Mouse (Mus musculus) ES-E14 (cell line): ENCODE results near the gene Pik3r2. TPM values are rescaled to one million over a fixed set of nuclear protein-coding genes. Genes with fewer than 3 reads are reported as not detected.
A peak's percentile ranks its signal among the peaks of the same experiment; 100 is the strongest.

Experiments used
- DNase-seq: peaks from one replicate; pipeline ENCODE4 v3.0.0-alpha.2; 2013; ENCODE audit warnings: low read depth, low spot score
- H3K27ac ChIP-seq: 2 replicates; pipeline ENCODE4 v1.5.1; 2012; ENCODE audit warnings: low read depth, mild to moderate bottlenecking, low read length, moderate library complexity, mixed read lengths; ENCODE audit not compliant: poor library complexity, insufficient read depth, severe bottlenecking
- H3K36me3 ChIP-seq: 2 replicates; pipeline ENCODE4 v1.6.1; 2012; ENCODE audit warnings: mild to moderate bottlenecking, low read length, moderate library complexity, mixed read lengths; ENCODE audit not compliant: control insufficient read depth, poor library complexity, insufficient read depth, severe bottlenecking
- H3K4me1 ChIP-seq, 2 experiments: fragments of 150-350 bp in 1 of 2; sonication (generic) in 1 of 2; 2 replicates each; pipeline ENCODE4 v1.6.1; 2012; ENCODE audit warnings: low read length in 2 of 2, mild to moderate bottlenecking in 1 of 2, mixed read lengths in 1 of 2; ENCODE audit not compliant: control insufficient read depth in 2 of 2, insufficient read depth in 2 of 2, poor library complexity in 1 of 2
- H3K4me3 ChIP-seq, 2 experiments: fragments of 150-350 bp in 1 of 2; sonication (generic) in 1 of 2; 2 replicates each; pipeline ENCODE4 v1.5.1; 2012; ENCODE audit warnings: low read length in 2 of 2, low read depth in 1 of 2, mild to moderate bottlenecking in 1 of 2, mixed read lengths in 1 of 2; ENCODE audit not compliant: insufficient read depth in 1 of 2, poor library complexity in 1 of 2, severe bottlenecking in 1 of 2
- H3K9ac ChIP-seq: 2 replicates; pipeline ENCODE4 v1.6.1; 2012; ENCODE audit warnings: low read depth, mild to moderate bottlenecking, low read length, mixed read lengths; ENCODE audit not compliant: poor library complexity, insufficient read depth, severe bottlenecking
- H3K9me3 ChIP-seq: fragments of 150-350 bp; sonication (generic); 2 replicates; pipeline ENCODE4 v1.6.1; 2012; ENCODE audit warnings: low read depth, mild to moderate bottlenecking, low read length; ENCODE audit not compliant: control insufficient read depth, insufficient read depth
- CHD2 ChIP-seq: IDR thresholded peaks from 2 replicates; pipeline ENCODE4 v1.6.1; 2014; ENCODE audit warnings: mild to moderate bottlenecking, low read depth, low read length, inconsistent platforms
- HCFC1 ChIP-seq: IDR thresholded peaks from 2 replicates; pipeline ENCODE4 v1.6.1; 2012; ENCODE audit warnings: low read length, inconsistent platforms, borderline replicate concordance; ENCODE audit not compliant: insufficient read depth
- MAFK ChIP-seq: IDR thresholded peaks from 2 replicates; pipeline ENCODE4 v1.6.1; 2014; ENCODE audit warnings: mild to moderate bottlenecking, low read depth, low read length, inconsistent platforms; ENCODE audit not compliant: insufficient read depth
- ZC3H11A ChIP-seq: IDR thresholded peaks from 2 replicates; pipeline ENCODE4 v1.6.1; 2012; ENCODE audit warnings: low read depth, mild to moderate bottlenecking, inconsistent platforms, low read length, borderline replicate concordance
- ZNF384 ChIP-seq: IDR thresholded peaks from 2 replicates; pipeline ENCODE4 v1.6.1; 2012; ENCODE audit warnings: low read depth, low read length, inconsistent platforms
- in situ Hi-C, 2 experiments: fragments of 600-800 bp; cut with MboI; formaldehyde crosslinking; loops; one replicate each; pipeline ENCODE4 v1.15.1; 2025; ENCODE audit warnings: low sequenced_read_pairs in 2 of 2, inconsistent platforms in 1 of 2; ENCODE audit not compliant: unreplicated experiment in 2 of 2
- total RNA-seq: library from RNA; depleted of rRNA; stranded (reverse); fragments of 300-350 nt; gene quantifications from 2 replicates; pipeline ENCODE4 v1.2.3, GENCODE M21; 2012; rRNA removed

The Pik3r2 gene
- total RNA-seq, 1 experiment, result 52.7 TPM

GRCm38 (mm10) chr8:70720739-70721138, 55.8 kb downstream of the Pik3r2 start:
- Histone ChIP-seq H3K4me1 (peaks cover 0 to 14% of the 10 kb centered on the region in 2 experiments; a peak in 1 of 4 replicates), H3K9ac (no peak overlapping the region), H3K9me3 (no peaks in the 10 kb centered on the region), H3K4me3 (no peak overlapping the region), H3K36me3 (no peaks in the 10 kb centered on the region), H3K27ac (no peak overlapping the region)
- in situ Hi-C loops, result no loop called here
- peak; percentile 73 for DNase-seq
- TF ChIP-seq CHD2 (no peak), HCFC1 (no peak), MAFK (peak; percentile 30; the same call in 1 of the 2 replicates), ZC3H11A (peak; percentile 93), ZNF384 (peak; percentile 99)

- H3K36me3 ChIP-seq, result no peaks in the 10 kb centered on the region
- in situ Hi-C loops, result loop anchor here (5.0 kb wide), 2 partner anchors 32 to 37 kb away; partner anchors contain the start of gene Rab3a (in 1 of the 2)
- no peak for TF ChIP-seq CHD2
- no peak for TF ChIP-seq MAFK
- TF ChIP-seq HCFC1, result no peak
These were observed 56.7 kb downstream of the Pik3r2 start for GRCm38 (mm10) chr8:70719796-70720270.

GRCm38 (mm10) chr8:70718297-70718696, 58.2 kb downstream of the Pik3r2 start, which contains the start of gene Gm3336:
TSS of gene Gm3336 (plus strand) at chr8:70718543.
- peak within 1 kb of the TSS in 1 of 2 experiments; percentile 35; a peak in 1 of 4 replicates for H3K4me3 ChIP-seq
- H3K9ac ChIP-seq, result 0 out of 2 replicates have a peak within 1 kb of the TSS, but pooled peaks have one; percentile 58
- H3K27ac ChIP-seq, result no peak within 1 kb of the TSS
- no peaks in the 10 kb centered on the region for H3K36me3 ChIP-seq
- H3K4me1 ChIP-seq, result peaks cover 0 to 12% of the 10 kb centered on the region in 2 experiments; a peak in 1 of 4 replicates
- H3K9me3 ChIP-seq, result no peaks in the 10 kb centered on the region
- no peak for DNase-seq
- in situ Hi-C loops, result loop anchor here (5.0 kb wide), 2 partner anchors 34 to 39 kb away; partner anchors contain the start of gene Rab3a (in 1 of the 2)
- TF ChIP-seq HCFC1 (no peak), ZNF384 (no peak), CHD2 (no peak), ZC3H11A (no peak), MAFK (no peak)

More at GRCm38 (mm10) chr8:70719796-70720270, 56.7 kb downstream of the Pik3r2 start:
- Histone ChIP-seq H3K4me3 (no peak overlapping the region), H3K4me1 (peaks cover 0 to 14% of the 10 kb centered on the region in 2 experiments; a peak in 1 of 4 replicates), H3K27ac (no peak overlapping the region), H3K9ac (no peak overlapping the region), H3K9me3 (no peaks in the 10 kb centered on the region)
- DNase-seq, result no peak

Other genes starting within 250 kb of the Pik3r2 start
- 252 and 256 TPM in 2 replicates for gene Fkbp8, start 249.0 kb downstream of the Pik3r2 start, total RNA-seq
- 27.9 and 35.3 TPM in 2 replicates for gene Kxd1, start 248.8 kb downstream of the Pik3r2 start, total RNA-seq
- 15.8 and 16.1 TPM in 2 replicates for gene Ell, start 237.3 kb downstream of the Pik3r2 start, total RNA-seq
- gene Isyna1, start 182.3 kb downstream of the Pik3r2 start, total RNA-seq, result 161 and 250 TPM in 2 replicates
- gene Ssbp4, start 167.8 kb downstream of the Pik3r2 start, total RNA-seq, result 85.5 and 142 TPM in 2 replicates
- gene Lrrc25, start 160.6 kb downstream of the Pik3r2 start, total RNA-seq, result 0.13 TPM in 1 of 2 replicates, not detected in the other
- gene Gdf15, start 144.3 kb downstream of the Pik3r2 start, total RNA-seq, result 7.0 and 18.8 TPM in 2 replicates
- gene Pgpep1, start 116.3 kb downstream of the Pik3r2 start, total RNA-seq, result 15.5 and 21.4 TPM in 2 replicates
- 171 and 204 TPM in 2 replicates for gene Lsm4, start 103.5 kb downstream of the Pik3r2 start, total RNA-seq
- gene Jund, start 77.8 kb downstream of the Pik3r2 start, total RNA-seq, result 60.1 TPM in 2 replicates
- 0.09 and 0.16 TPM in 2 replicates for gene Iqcn, start 73.3 kb downstream of the Pik3r2 start, total RNA-seq
- 1.8 and 3.9 TPM in 2 replicates for gene Gm3336, start 58.2 kb downstream of the Pik3r2 start, total RNA-seq
- 1.6 and 4.5 TPM in 2 replicates for gene Pde4c, start 53.0 kb downstream of the Pik3r2 start, total RNA-seq
- gene Rab3a, start 22.0 kb downstream of the Pik3r2 start, total RNA-seq, result 4.3 and 5.2 TPM in 2 replicates
- gene Mpv17l2, start 15.8 kb downstream of the Pik3r2 start, total RNA-seq, result 49.9 and 58.2 TPM in 2 replicates
- 7.8 and 11.5 TPM in 2 replicates for gene Mast3, start 28.3 kb upstream of the Pik3r2 start, total RNA-seq
- 0.69 and 1.2 TPM in 2 replicates for gene Il12rb1, start 31.7 kb upstream of the Pik3r2 start, total RNA-seq
- gene Arrdc2, start 63.0 kb upstream of the Pik3r2 start, total RNA-seq, result 11.4 and 18.8 TPM in 2 replicates
- 3.7 and 6.6 TPM in 2 replicates for gene Kcnn1, start 86.5 kb upstream of the Pik3r2 start, total RNA-seq
- 52.5 and 82.3 TPM in 2 replicates for gene Ccdc124, start 97.2 kb upstream of the Pik3r2 start, total RNA-seq
- gene Slc5a5, start 116.0 kb upstream of the Pik3r2 start, total RNA-seq, result 2.5 and 3.4 TPM in 2 replicates
- gene Rpl18a, start 120.7 kb upstream of the Pik3r2 start, total RNA-seq, result 2,806 and 2,972 TPM in 2 replicates
- gene Map1s, start 129.2 kb upstream of the Pik3r2 start, total RNA-seq, result 53.4 and 60.8 TPM in 2 replicates